Mouse (Mus musculus) cortical plate, adult 2 months (tissue): Measurements from ENCODE around the gene 1700029P11Rik.

Source experiments
- CTCF ChIP-seq: fragments of 200-500 bp; IDR thresholded peaks from 2 replicates; pipeline ENCODE4 v1.5.1; 2011; ENCODE audit warnings: mild to moderate bottlenecking, control low read depth, low read length; ENCODE audit not compliant: insufficient read depth; ENCODE audit errors: extremely low read depth
- POLR2A ChIP-seq: fragments of 200-500 bp; IDR thresholded peaks from 2 replicates; pipeline ENCODE4 v1.6.1; 2011; ENCODE audit warnings: mild to moderate bottlenecking, low read length, control low read depth; ENCODE audit not compliant: insufficient read depth; ENCODE audit errors: extremely low read depth

- TF ChIP-seq CTCF (peak; percentile 77), POLR2A (no peak)
Observed at GRCm38 (mm10) chr15:81956457-81956856, 23.9 kb upstream of the 1700029P11Rik start.
